Mouse (Mus musculus): Measurements from ENCODE around the gene Trpm8.

The Trpm8 gene

GRCm38 (mm10) chr1:88277098-88277817 lies at the start of gene Trpm8, which contains the start of gene Hjurp:
Gene Trpm8, plus strand, starts transcription at chr1:88277661.
Gene Hjurp, minus strand, starts transcription at chr1:88277633.
- peak; percentile 100 for DNase-seq (ENCODE audit: low read depth, low spot score)

DNA sequence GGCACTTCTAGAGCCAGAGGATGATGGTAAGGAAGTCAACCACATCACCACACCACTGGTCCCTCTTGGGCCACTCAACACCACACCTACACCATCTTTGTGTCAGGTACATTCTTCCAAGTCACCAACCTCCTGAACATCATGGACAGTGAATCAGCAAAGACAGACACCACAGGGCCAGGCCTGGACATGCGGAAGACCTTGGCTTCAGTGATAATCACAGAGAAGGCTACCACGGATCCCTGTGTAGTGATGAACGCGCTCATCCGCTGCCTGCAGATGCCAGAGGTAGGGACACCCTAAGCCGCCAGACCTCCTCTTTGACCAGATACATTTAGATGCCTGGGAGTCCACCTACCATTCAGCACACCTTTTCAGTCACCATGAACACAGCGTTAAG lies 49.3 kb upstream of the Trpm8 start:
- DNase-seq (ENCODE audit: low read depth, low spot score), result no peak

- DNase-seq (ENCODE audit: low read depth, low spot score), result no peak
These were observed 47.9 kb upstream of the Trpm8 start for GRCm38 (mm10) chr1:88229566-88229965.

GRCm38 (mm10) chr1:88229986-88230385 lies 47.5 kb upstream of the Trpm8 start:
- no peak for DNase-seq (ENCODE audit: low read depth, low spot score)

GRCm38 (mm10) chr1:88230421-88230820 lies 47.0 kb upstream of the Trpm8 start:
- no peak for DNase-seq (ENCODE audit: low read depth, low spot score)

DNA sequence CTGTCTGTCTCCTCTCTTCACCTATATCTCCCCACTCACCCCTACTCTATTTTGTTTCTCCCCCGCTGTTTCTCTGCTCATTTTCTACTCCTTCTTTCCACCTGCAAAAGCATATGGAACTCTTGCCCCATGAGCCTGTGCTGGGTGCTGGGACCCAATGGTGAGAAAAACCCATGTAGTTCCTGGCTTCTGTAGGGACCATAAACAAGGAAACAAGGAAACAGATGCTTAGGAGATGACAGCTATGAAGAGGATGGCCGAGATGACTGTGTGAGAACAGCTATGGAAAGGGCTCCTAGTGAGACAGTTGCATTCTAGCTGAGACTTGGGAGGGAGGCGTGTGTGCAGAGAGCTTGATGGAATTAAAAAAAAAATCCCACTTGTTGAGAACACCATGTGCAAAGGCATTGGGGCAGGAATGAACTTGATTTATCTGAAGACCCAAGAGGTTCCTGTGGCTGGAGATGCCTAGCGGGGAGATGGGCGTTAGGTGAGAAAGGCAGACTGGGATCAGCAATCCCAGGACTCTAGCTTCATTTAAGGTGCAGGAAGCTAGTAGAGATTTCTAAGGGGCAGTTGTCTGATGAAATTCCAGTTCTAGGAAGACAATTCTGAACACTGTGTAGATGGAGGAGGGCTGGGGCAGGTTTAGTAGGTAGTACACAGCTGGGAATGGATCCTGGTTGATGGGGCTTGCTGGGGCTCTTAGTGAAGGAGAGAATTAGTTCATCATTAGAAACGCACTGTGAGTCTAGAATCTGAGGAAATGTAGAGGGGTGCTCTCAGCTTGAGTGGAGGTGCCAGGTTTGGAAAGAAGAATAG lies 46.3 kb upstream of the Trpm8 start:
- DNase-seq (ENCODE audit: low read depth, low spot score), result no peak

- DNase-seq (ENCODE audit: low read depth, low spot score), result no peak
These were observed 45.5 kb upstream of the Trpm8 start for GRCm38 (mm10) chr1:88231803-88232499.

GRCm38 (mm10) chr1:88232664-88233380 lies 44.6 kb upstream of the Trpm8 start:
- no peak for DNase-seq (ENCODE audit: low read depth, low spot score)

- DNase-seq (ENCODE audit: low read depth, low spot score), result no peak
These were observed 43.8 kb upstream of the Trpm8 start for GRCm38 (mm10) chr1:88233421-88234247.

- DNase-seq (ENCODE audit: low read depth, low spot score), result no peak
These were observed 43.2 kb upstream of the Trpm8 start for GRCm38 (mm10) chr1:88234248-88234610.

DNA sequence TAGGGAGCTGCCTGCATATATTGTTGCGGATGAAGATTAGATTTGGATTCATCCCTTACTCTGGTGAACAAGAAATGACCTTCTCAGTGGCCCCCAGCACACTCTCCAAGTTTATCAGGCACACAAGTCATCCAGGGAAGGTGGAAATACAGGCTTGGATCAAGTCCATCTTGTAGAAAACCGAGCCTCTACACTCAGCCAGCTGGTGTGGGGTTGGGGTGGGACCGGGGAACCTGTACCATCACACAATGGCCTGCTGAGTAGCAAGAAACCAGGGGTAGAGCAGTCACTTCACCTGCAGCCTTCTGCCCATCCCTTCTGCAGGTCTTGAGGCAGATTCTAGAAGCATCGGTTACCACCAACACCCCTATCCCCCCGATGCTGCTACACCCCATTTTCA lies 42.8 kb upstream of the Trpm8 start:
- no peak for DNase-seq (ENCODE audit: low read depth, low spot score)

GRCm38 (mm10) chr1:88235046-88235893 lies 42.2 kb upstream of the Trpm8 start:
- DNase-seq (ENCODE audit: low read depth, low spot score), result no peak

- no peak for DNase-seq (ENCODE audit: low read depth, low spot score)
These were observed 41.5 kb upstream of the Trpm8 start for GRCm38 (mm10) chr1:88235894-88236415.

GRCm38 (mm10) chr1:88237311-88237710 lies 40.1 kb upstream of the Trpm8 start:
- no peak for DNase-seq (ENCODE audit: low read depth, low spot score)

DNA sequence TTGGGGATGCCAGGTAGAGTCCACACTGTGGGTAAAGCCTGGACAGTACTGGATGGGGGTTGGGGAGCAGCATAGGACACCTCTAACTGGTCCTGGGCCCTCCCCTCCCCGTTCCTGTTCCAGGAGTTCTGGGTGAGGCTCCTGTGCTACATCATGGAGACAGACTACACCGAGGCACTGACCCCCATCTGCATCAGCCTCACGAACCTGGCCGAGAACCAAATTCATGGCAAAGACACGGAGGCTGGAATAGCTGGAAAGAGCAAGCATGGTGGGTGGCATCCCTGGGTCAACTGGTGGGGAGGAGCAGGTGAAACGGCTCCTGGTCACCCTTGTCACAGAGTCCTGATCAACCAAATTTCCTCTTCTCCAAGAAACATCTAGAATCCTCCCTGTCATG lies 38.7 kb upstream of the Trpm8 start:
- DNase-seq (ENCODE audit: low read depth, low spot score), result no peak

DNA sequence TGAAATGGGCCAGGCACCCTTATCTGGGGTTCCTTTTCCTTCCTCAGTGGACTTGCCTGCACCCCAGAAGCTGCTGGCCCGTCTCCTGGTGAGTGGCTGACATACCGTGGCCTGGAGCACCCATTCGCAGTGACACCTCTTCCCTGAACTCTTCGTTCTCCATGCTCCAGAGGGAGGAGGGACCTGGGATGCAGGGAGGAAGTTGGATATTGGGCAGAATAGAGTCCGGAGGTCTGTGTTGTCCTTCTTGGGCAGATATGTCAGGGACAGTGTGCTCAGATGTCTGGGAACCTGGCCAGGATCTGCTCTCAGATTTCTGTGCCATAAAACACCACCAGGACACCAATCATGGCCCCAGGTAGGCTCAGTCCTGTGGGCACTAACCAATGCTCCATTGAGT lies 37.4 kb upstream of the Trpm8 start:
- no peak for DNase-seq (ENCODE audit: low read depth, low spot score)

- no peak for DNase-seq (ENCODE audit: low read depth, low spot score)
These were observed 36.9 kb upstream of the Trpm8 start for GRCm38 (mm10) chr1:88240579-88240978.

- DNase-seq (ENCODE audit: low read depth, low spot score), result no peak
These were observed 33.6 kb upstream of the Trpm8 start for GRCm38 (mm10) chr1:88243861-88244260.

- no peak for DNase-seq (ENCODE audit: low read depth, low spot score)
These were observed 31.6 kb upstream of the Trpm8 start for GRCm38 (mm10) chr1:88245881-88246280.

- no peak for DNase-seq (ENCODE audit: low read depth, low spot score)
These were observed 31.1 kb upstream of the Trpm8 start for GRCm38 (mm10) chr1:88246386-88246785.

All from ZHBTc4 (cell line).